Mouse (Mus musculus) layer of hippocampus, adult 9-10 months (tissue): ENCODE data around the gene Gab1.

Source experiments
- DNase-seq: peaks from one replicate; pipeline ENCODE4 v3.0.0; 2022; ENCODE audit warnings: low spot score

Gab1 gene

GRCm38 (mm10) chr8:80810916-80811315 is 69.4 kb downstream of the Gab1 start:
- DNase-seq: no peak

- DNase-seq: no peak
These were observed 69.9 kb downstream of the Gab1 start for GRCm38 (mm10) chr8:80810442-80810841.

- DNase-seq: no peak
These were observed 72.4 kb downstream of the Gab1 start for GRCm38 (mm10) chr8:80807807-80808505.

GRCm38 (mm10) chr8:80804066-80804619 is 76.2 kb downstream of the Gab1 start:
- no peak for DNase-seq

GRCm38 (mm10) chr8:80798778-80799177 is 81.5 kb downstream of the Gab1 start:
- DNase-seq: no peak

GRCm38 (mm10) chr8:80798198-80798777 is 82.0 kb downstream of the Gab1 start:
- DNase-seq: no peak

- DNase-seq: no peak
These were observed 84.2 kb downstream of the Gab1 start for GRCm38 (mm10) chr8:80796070-80796469.

- DNase-seq: no peak
These were observed 85.5 kb downstream of the Gab1 start for GRCm38 (mm10) chr8:80794585-80795509.

GRCm38 (mm10) chr8:80793791-80794515 is 86.4 kb downstream of the Gab1 start:
- DNase-seq: no peak

- no peak for DNase-seq
These were observed 88.1 kb downstream of the Gab1 start for GRCm38 (mm10) chr8:80792214-80792613.

- DNase-seq: no peak
These were observed 91.0 kb downstream of the Gab1 start for GRCm38 (mm10) chr8:80789324-80789723.

GRCm38 (mm10) chr8:80784559-80784958 is 95.8 kb downstream of the Gab1 start:
- no peak for DNase-seq

GRCm38 (mm10) chr8:80783271-80783670 is 97.0 kb downstream of the Gab1 start:
- DNase-seq: no peak

GRCm38 (mm10) chr8:80781338-80781737 is 99.0 kb downstream of the Gab1 start:
- DNase-seq: no peak

- DNase-seq: no peak
These were observed 100.0 kb downstream of the Gab1 start for GRCm38 (mm10) chr8:80780271-80780670.

GRCm38 (mm10) chr8:80776436-80776835 is 103.9 kb downstream of the Gab1 start:
- no peak for DNase-seq

GRCm38 (mm10) chr8:80772732-80773460 is 107.4 kb downstream of the Gab1 start:
- DNase-seq: no peak

- DNase-seq: no peak
These were observed 111.9 kb downstream of the Gab1 start for GRCm38 (mm10) chr8:80768451-80768850.

- peak; percentile 53 for DNase-seq
These were observed 127.2 kb downstream of the Gab1 start for GRCm38 (mm10) chr8:80753017-80753715.

GRCm38 (mm10) chr8:80752429-80752828 is 127.9 kb downstream of the Gab1 start:
- no peak for DNase-seq
